Mouse (Mus musculus) lung, postnatal 14 days (tissue): ENCODE data around the gene Il20.

Source experiments
- DNase-seq: peaks from one replicate; pipeline ENCODE4 v3.0.0; 2021

Il20 gene

DNA sequence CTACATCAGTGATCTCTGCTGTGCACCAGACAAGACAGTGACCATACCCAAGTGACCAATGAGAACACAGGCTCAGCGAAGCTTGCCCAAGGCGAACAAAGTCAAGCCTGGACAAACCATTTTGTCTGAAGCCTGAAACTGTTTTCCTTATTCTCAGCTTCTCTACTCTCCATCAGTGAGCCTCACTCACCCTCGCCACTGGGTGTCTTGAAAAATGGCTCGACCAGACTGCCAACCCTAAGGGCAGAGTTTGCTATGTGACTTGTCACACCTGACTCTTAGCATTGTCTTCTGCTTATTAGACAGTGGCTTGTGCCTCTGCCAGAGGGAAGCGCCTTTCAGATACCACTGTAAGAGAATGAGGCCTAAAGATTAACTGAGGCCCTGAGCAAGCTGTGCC, 46.5 kb downstream of the Il20 start:
- DNase-seq: no peak

DNA sequence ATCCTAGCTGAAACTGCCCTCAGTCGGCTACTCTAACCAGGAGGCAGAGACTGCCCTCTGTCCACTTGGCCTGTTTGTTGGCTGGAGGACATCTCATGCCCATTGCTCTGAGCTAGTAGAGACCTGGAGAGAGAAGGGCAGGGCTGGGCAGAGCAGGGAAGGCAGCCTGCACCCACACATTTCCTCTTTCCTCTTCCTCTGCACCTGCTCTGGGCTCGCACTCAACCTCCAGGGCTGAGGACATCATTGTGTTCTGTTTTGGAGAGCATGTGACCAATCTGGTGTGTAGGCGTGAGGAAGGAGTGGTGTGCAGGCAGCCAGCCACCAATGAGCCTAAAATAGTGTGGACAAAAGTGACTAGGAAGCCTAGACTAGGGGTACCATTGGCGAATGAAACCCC, 47.0 kb downstream of the Il20 start:
- DNase-seq: no peak

DNA sequence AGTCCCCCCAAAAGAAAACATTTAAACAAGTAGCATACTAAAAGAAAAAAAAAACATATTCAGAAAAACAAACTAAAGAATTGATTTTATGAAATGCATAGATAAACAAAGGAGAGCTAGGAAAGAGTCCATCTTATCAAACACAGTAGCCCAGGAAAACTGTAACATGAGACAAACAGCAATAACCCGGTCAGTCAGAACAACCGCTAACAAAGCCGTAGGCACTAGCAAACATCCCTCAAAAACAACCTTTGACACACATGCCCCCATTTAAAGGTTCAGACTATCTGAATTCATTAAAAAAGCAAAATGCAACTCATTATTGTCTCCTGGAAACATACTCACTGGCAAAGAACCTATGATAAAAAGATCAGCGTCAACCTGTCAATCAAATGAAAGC, 53.8 kb downstream of the Il20 start:
- no peak for DNase-seq
